Mouse (Mus musculus): ENCODE results near the gene Rora. TPM values are rescaled to one million over a fixed set of nuclear protein-coding genes. Genes with fewer than 3 reads are reported as not detected.

Gene Rora
- total RNA-seq, 2 experiments from 2014 or later = 21.1 to 24.9 TPM

GRCm38 (mm10) chr9:68987290-68988042, 333.9 kb downstream of the Rora start:
- DNase-seq = no peak
- intact Hi-C loops (cut with DNase I) = no loop called here

GRCm38 (mm10) chr9:68988162-68988911, 334.8 kb downstream of the Rora start:
- intact Hi-C loops (cut with DNase I) = no loop called here
- no peak for DNase-seq

- no peak for DNase-seq
- intact Hi-C loops (cut with DNase I) = no loop called here
These were observed 336.4 kb downstream of the Rora start for GRCm38 (mm10) chr9:68989885-68990449.

- intact Hi-C loops (cut with DNase I) = no loop called here
- no peak for DNase-seq
These were observed 340.3 kb downstream of the Rora start for GRCm38 (mm10) chr9:68993881-68994280.

- no peak for DNase-seq
- intact Hi-C loops (cut with DNase I) = no loop called here
These were observed 345.4 kb downstream of the Rora start for GRCm38 (mm10) chr9:68998961-68999360.

GRCm38 (mm10) chr9:69004514-69004913, 350.9 kb downstream of the Rora start:
- peak; percentile 19 to 24 for DNase-seq
- intact Hi-C loops (cut with DNase I) = no loop called here

GRCm38 (mm10) chr9:69006666-69007065, 353.1 kb downstream of the Rora start:
- no peak for DNase-seq
- intact Hi-C loops (cut with DNase I) = no loop called here

- intact Hi-C loops (cut with DNase I) = no loop called here
- DNase-seq = no peak
These were observed 355.1 kb downstream of the Rora start for GRCm38 (mm10) chr9:69008706-69009105.

- peak; percentile 22 to 33 for DNase-seq
- intact Hi-C loops (cut with DNase I) = no loop called here
These were observed 357.3 kb downstream of the Rora start for GRCm38 (mm10) chr9:69010886-69011285.

- DNase-seq = no peak
- intact Hi-C loops (cut with DNase I) = no loop called here
These were observed 359.7 kb downstream of the Rora start for GRCm38 (mm10) chr9:69013186-69013715.

GRCm38 (mm10) chr9:69014203-69014602, 360.6 kb downstream of the Rora start:
- intact Hi-C loops (cut with DNase I) = no loop called here
- DNase-seq = no peak

GRCm38 (mm10) chr9:69020381-69020780, 366.8 kb downstream of the Rora start:
- intact Hi-C loops (cut with DNase I) = no loop called here
- no peak for DNase-seq

GRCm38 (mm10) chr9:69021482-69021881, 367.9 kb downstream of the Rora start:
- no peak for DNase-seq
- intact Hi-C loops (cut with DNase I) = no loop called here

GRCm38 (mm10) chr9:69023314-69023713, 369.7 kb downstream of the Rora start:
- DNase-seq = no peak
- intact Hi-C loops (cut with DNase I) = no loop called here

GRCm38 (mm10) chr9:69028177-69028576, 374.6 kb downstream of the Rora start:
- intact Hi-C loops (cut with DNase I) = no loop called here
- no peak for DNase-seq

- no peak for DNase-seq
- intact Hi-C loops (cut with DNase I) = no loop called here
These were observed 380.8 kb downstream of the Rora start for GRCm38 (mm10) chr9:69034301-69034871.

- DNase-seq = no peak
- intact Hi-C loops (cut with DNase I) = no loop called here
These were observed 381.9 kb downstream of the Rora start for GRCm38 (mm10) chr9:69035456-69035855.

GRCm38 (mm10) chr9:69036296-69036695, 382.7 kb downstream of the Rora start:
- intact Hi-C loops (cut with DNase I) = no loop called here
- DNase-seq = no peak

GRCm38 (mm10) chr9:69043920-69044613, 390.5 kb downstream of the Rora start:
- intact Hi-C loops (cut with DNase I) = no loop called here
- peak; percentile 37 to 39 for DNase-seq

- DNase-seq = peak; percentile 19 to 27
- intact Hi-C loops (cut with DNase I) = no loop called here
These were observed 391.1 kb downstream of the Rora start for GRCm38 (mm10) chr9:69044614-69045133.
